Mouse (Mus musculus) mouse embryonic stem cell (cell line): ENCODE measurements at regions not wholly inside any gene's neighbourhood (a gene's known extent, or its start where the extent isn't known, plus 50 kb on each side); places are given as distances from the start of the nearest gene placed in this dataset.

Experiments
- in situ Hi-C, 2 experiments: fragments of 300-500 bp; cut with MboI; formaldehyde crosslinking; loops; 1 replicate in 1 of 2; 3 replicates in 1 of 2; pipeline ENCODE4 v1.14.3; 2019 to 2020; ENCODE audit warnings: low sequenced_read_pairs in 2 of 2, low pct_unique_long_range_greater_than_20kb in 1 of 2, mixed read lengths in 1 of 2; ENCODE audit not compliant: unreplicated experiment in 1 of 2

DNA sequence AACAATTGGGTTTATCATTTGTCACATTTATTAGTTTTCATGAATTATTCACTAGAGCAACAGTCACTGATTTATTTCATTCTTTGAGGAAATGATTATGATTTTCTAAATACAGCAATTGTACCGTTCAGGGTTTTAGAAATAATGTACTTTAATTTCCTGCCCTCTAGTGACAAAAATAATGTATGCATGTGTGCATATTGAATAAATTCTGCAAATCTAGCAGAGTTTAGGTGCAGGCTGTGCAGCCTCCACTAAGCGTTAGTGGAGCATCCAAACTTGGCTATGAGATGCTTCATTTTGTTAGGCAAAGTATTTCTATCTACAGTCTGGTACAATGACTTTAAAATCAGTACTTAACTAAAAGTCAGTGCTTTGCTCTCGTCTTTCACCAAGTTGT is 642.1 kb upstream of the A830018L16Rik start:
- in situ Hi-C loops: no loop called here

DNA sequence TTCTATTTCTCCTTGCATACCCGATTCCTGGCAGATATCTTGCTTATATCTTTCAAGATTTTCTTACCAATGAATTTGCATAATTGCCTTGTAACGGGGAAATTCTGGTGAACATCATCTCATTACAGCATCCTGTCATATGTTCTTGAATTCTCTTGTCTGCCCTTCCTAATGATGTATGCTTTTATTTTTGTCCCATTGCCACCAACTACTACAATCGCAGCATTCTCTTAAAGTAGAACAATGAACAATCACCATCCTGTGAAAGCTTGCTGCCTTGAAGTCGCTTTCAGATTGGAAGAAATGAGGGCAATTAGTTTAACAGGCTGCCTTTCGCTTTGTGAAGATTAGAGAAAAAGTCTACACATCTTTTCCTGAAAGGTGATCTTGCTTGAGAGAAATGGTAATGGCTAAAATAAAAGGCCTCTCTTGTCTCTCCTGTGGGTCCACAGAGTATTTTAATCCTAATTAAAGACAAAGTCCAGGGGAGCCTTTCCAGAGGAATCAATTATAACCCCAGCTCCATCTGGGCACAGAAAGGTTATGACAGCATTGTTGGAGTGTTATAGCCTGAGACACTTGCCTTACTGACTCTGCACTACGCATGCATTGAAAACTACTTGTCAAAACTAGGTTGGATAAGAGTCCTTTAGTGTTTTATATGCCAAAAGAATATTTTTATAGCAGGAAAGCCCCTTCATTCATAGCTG is 619.7 kb upstream of the A830018L16Rik start:
- in situ Hi-C loops: no loop called here

GRCm38 (mm10) chr1:10835653-10836415 is 578.1 kb upstream of the A830018L16Rik start:
- in situ Hi-C loops: loop anchor here (25.0 kb wide), 2 partner anchors 301 to 726 kb away; no protein-coding TSS in a partner anchor

GRCm38 (mm10) chr1:10837180-10837579 is 576.7 kb upstream of the A830018L16Rik start:
- in situ Hi-C loops: loop anchor here (25.0 kb wide), 2 partner anchors 300 to 725 kb away; no protein-coding TSS in a partner anchor

GRCm38 (mm10) chr1:10852934-10853333 is 561.0 kb upstream of the A830018L16Rik start:
- in situ Hi-C loops: no loop called here

- in situ Hi-C loops: no loop called here
Observed at GRCm38 (mm10) chr1:10854495-10854894, 559.4 kb upstream of the A830018L16Rik start.

GRCm38 (mm10) chr1:10871163-10871853 is 542.6 kb upstream of the A830018L16Rik start:
- in situ Hi-C loops: no loop called here

- in situ Hi-C loops: no loop called here
Observed at GRCm38 (mm10) chr1:10872266-10872665, 541.6 kb upstream of the A830018L16Rik start.

- in situ Hi-C loops: no loop called here
Observed at GRCm38 (mm10) chr1:10872726-10873125, 541.2 kb upstream of the A830018L16Rik start.

DNA sequence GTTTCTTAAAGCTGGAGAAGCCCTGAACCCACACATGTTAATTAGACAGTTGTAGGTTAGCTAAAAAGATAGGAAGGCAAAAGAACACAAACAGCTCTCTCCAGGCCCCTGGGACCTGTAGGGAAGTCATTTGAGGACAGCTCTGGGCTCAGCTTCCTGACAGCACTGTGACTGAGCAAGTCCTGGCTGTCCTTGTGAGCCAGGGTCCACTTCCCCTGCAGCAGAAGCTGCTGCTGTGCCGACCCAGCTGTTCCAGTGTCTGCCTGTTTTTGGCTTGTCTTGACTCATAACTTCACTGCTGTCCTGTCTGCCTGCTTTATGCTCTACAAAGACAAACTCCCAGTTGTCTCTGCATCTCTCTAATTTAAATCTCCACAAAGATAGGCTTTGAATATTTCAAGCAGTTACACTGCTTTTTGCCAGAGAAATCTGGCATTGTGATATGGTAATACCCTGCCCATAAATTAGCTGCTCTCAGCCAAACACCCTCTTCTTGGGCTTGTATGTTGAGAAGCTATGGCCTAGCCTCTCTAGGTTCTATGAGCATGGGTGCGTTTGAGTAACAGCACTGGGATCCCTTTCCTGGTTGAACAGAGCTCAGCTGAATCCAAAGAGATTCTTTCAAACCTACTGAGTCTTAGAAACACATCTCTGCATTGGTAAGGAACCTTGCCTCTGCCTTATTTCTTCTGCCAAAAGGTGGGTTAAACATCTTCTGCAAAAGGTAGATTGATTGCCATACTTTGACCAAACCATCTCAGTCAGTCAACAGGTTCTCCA is 536.3 kb upstream of the A830018L16Rik start:
- in situ Hi-C loops: no loop called here

DNA sequence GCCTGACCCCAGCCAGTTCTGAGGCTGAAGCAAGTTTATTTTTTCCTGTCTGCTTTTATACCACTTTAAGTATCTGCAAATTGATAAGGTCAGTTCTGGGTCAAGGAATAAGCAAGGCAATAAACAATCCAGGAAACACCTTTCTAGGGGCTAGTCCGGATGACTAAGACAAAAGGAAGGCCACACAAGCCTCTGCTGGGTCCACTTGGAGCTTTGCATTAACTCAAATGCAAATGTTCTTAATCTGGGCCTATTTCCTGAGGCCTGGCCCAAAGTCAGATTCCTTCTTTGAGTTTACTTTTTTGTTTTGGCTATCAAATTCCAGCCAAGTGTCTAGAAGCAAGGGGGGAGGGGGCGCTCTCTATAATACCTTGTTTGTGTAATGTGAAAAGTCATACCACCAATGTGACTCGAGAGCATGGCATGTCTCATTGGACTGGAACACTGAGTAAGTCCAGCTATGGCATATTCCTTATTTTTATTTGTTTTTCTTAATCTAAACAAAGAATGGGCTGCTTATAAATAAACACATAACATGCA is 535.6 kb upstream of the A830018L16Rik start:
- in situ Hi-C loops: no loop called here

DNA sequence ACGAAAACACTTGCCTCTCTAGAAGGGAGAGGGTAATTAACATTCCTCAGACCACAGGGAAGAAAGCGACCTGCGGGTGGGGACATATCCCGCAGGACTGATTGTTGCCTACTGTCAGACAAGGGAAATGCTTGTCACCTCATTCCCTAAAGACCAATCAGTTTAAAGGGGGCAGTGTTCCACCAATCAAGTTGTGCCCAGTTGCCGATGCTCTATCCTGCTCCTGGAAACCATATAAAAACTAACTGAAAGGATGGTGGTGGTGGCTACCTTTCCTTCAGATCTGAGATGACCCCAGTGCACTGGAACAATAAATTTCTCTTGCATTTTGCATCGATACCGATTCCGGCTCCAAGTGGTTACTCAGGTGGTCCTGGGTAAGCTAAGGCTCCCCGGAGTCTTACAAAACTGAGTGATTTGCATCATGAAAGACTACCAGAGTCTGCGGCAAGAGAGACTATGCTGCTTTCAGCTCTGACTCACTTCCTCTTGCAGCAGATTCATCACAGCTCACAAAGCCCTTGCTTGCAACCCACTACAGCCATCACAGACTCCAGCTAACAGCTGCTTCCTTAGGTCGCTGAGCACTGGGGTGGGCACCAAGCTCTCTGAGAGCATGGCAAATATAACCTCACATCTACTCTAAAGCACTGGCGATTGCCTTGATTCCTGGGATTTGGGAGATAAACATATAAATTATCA is 533.7 kb upstream of the A830018L16Rik start:
- in situ Hi-C loops: no loop called here

- in situ Hi-C loops: no loop called here
Observed at GRCm38 (mm10) chr1:10898806-10899205, 515.1 kb upstream of the A830018L16Rik start.

- in situ Hi-C loops: no loop called here
Observed at GRCm38 (mm10) chr1:10902721-10903120, 511.2 kb upstream of the A830018L16Rik start.

DNA sequence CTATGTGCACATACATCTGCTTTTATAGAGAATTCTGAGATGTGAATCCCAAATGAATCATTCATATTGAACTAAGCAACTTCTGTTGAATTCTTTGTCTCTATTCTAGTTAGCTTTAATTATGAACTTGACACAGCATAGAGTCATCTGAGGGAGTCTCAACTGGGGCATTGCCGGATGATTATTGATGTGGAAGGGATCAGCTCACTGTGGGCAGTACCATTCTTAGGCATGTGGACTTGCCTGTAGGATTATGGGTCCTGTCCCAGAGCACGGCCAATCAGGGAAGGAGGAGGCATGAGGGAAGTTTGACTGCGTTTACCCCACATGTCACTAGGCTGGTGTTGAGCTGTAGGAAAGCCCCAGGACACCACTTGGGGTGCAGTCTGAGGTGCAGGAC is 493.9 kb upstream of the A830018L16Rik start:
- in situ Hi-C loops: no loop called here

- in situ Hi-C loops: no loop called here
Observed at GRCm38 (mm10) chr1:10932378-10933077, 481.4 kb upstream of the A830018L16Rik start.

DNA sequence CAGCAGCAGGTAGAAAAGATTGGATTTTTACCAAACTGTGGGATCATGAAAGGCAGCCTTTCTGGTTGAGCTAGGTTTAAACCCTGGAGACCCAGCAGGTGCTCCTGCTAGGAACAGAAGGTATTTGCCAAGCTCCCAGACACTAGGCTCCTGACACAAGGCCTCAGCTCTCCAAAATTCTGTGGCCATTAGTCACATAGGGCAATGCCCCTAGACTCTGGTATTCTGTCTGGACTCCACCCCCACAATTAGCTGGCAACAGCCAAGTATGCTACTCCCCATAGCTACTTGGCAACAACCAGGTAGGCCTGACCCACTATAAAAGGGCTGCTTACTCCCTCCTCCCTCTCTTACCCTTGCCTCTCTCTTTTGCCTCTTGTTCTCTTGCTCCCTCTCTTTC is 480.7 kb upstream of the A830018L16Rik start:
- in situ Hi-C loops: no loop called here
